Mouse (Mus musculus) G1E (cell line): ENCODE results near the gene Arfgef2. TPM values are rescaled to one million over a fixed set of nuclear protein-coding genes. Genes with fewer than 3 reads are reported as not detected.

ENCODE experiments used
- ATAC-seq: 2 replicates; pipeline ENCODE4 v1.8.0; 2016; ENCODE audit warnings: mild to moderate bottlenecking; ENCODE audit not compliant: insufficient number of reproducible peaks, poor library complexity, low FRiP score, severe bottlenecking; ENCODE audit errors: extremely low read depth
- DNase-seq: peaks from one replicate; pipeline ENCODE4 v3.0.0; 2012; ENCODE audit warnings: low spot score
- H3K27me3 ChIP-seq: 2 replicates; pipeline ENCODE4 v1.6.1; 2012; ENCODE audit warnings: mild to moderate bottlenecking, low read length, inconsistent platforms; ENCODE audit not compliant: insufficient read depth
- H3K36me3 ChIP-seq: replicated peaks from 2 replicates; pipeline ENCODE3; 2012; ENCODE audit warnings: mild to moderate bottlenecking, inconsistent platforms
- H3K4me1 ChIP-seq: 2 replicates; pipeline ENCODE4 v1.6.1; 2012; ENCODE audit warnings: low read depth, low read length, inconsistent platforms, mixed read lengths; ENCODE audit not compliant: insufficient read depth
- H3K4me3 ChIP-seq: 2 replicates; pipeline ENCODE4 v1.5.1; 2012; ENCODE audit warnings: low read depth, mild to moderate bottlenecking, inconsistent platforms, low read length, moderate library complexity, mixed read lengths
- H3K9me3 ChIP-seq: replicated peaks from 2 replicates; pipeline ENCODE4 v1.6.1; 2012; ENCODE audit warnings: inconsistent platforms
- CTCF ChIP-seq: IDR thresholded peaks from 2 replicates; pipeline ENCODE4 v1.5.1; 2012; ENCODE audit warnings: low read depth, low read length, inconsistent platforms, mixed read lengths
- GATA1 ChIP-seq: IDR thresholded peaks from 2 replicates; pipeline ENCODE4 v1.6.1; 2012; ENCODE audit warnings: borderline replicate concordance, low read length, inconsistent platforms, mixed read lengths
- GATA2 ChIP-seq: IDR thresholded peaks from 2 replicates; pipeline ENCODE4 v1.6.1; 2012; ENCODE audit warnings: low read depth, low read length, inconsistent platforms, borderline replicate concordance
- POLR2AphosphoS5 ChIP-seq: IDR thresholded peaks from 2 replicates; pipeline ENCODE4 v1.6.1; 2012; ENCODE audit warnings: low read depth, low read length, inconsistent platforms; ENCODE audit not compliant: insufficient replicate concordance
- TAL1 ChIP-seq: conservative IDR thresholded peaks from 2 replicates; pipeline ENCODE4 v1.6.1; 2012; ENCODE audit warnings: low read depth, low read length, inconsistent platforms, mixed read lengths
- polyA plus RNA-seq: library from polyadenylated mRNA; stranded (reverse); fragments of >175 nt; gene quantifications from 2 replicates; pipeline ENCODE4 v1.2.3, GENCODE M21; 2012
- total RNA-seq, 2 experiments: library from RNA; stranded (forward) in 1 of 2; stranded (reverse) in 1 of 2; fragments of 200-1000 nt in 1 of 2; fragments of >200 nt in 1 of 2; fragmentation: Nextera tagmentation in 1 of 2; gene quantifications; 2 replicates each; pipeline ENCODE4 v1.2.3; 2014 to 2017

Arfgef2 gene
- total and polyA plus RNA-seq, 3 experiments: 7.1 to 30.0 (median 26.9) TPM

GRCm38 (mm10) chr2:166826491-166827224 lies 21.3 kb downstream of the Arfgef2 start:
- DNase-seq (no peak), ATAC-seq (no peak)
- H3K27me3 ChIP-seq: no peaks in the 10 kb centered on the region
- H3K4me3 ChIP-seq: no peak overlapping the region
- H3K36me3 ChIP-seq: peaks cover 75% of the 10 kb centered on the region
- no peak for TF ChIP-seq TAL1
- TF ChIP-seq POLR2AphosphoS5: no peak
- no peak for TF ChIP-seq GATA1
- TF ChIP-seq CTCF: no peak
- TF ChIP-seq GATA2: no peak
- peaks cover 17% of the 10 kb centered on the region for H3K4me1 ChIP-seq
- H3K9me3 ChIP-seq: no peaks in the 10 kb centered on the region

- TF ChIP-seq GATA1 (no peak), TAL1 (no peak), GATA2 (no peak), CTCF (no peak)
- H3K9me3 ChIP-seq: no peaks in the 10 kb centered on the region
- ATAC-seq: no peak
- H3K36me3 ChIP-seq: peaks cover 72% of the 10 kb centered on the region
- H3K27me3 ChIP-seq: no peaks in the 10 kb centered on the region
- no peak for DNase-seq
- H3K4me3 ChIP-seq: no peak overlapping the region
- peaks cover 5% of the 10 kb centered on the region for H3K4me1 ChIP-seq
Measured at GRCm38 (mm10) chr2:166828306-166828705, 22.9 kb downstream of the Arfgef2 start.

- H3K9me3 ChIP-seq: no peaks in the 10 kb centered on the region
- H3K27me3 ChIP-seq: no peaks in the 10 kb centered on the region
- H3K4me1 ChIP-seq: peaks cover 5% of the 10 kb centered on the region
- TF ChIP-seq GATA1 (no peak), GATA2 (no peak), POLR2AphosphoS5 (no peak), CTCF (no peak), TAL1 (no peak)
- H3K4me3 ChIP-seq: no peak overlapping the region
- peaks cover 79% of the 10 kb centered on the region for H3K36me3 ChIP-seq
- DNase-seq: no peak
- ATAC-seq: no peak
Measured at GRCm38 (mm10) chr2:166830350-166830749, 25.0 kb downstream of the Arfgef2 start.

- H3K36me3 ChIP-seq: peaks cover 84% of the 10 kb centered on the region
- H3K9me3 ChIP-seq: no peaks in the 10 kb centered on the region
- TF ChIP-seq GATA1: no peak
- TF ChIP-seq POLR2AphosphoS5: no peak
- TF ChIP-seq TAL1: no peak
- TF ChIP-seq GATA2: no peak
- TF ChIP-seq CTCF: no peak
- H3K4me3 ChIP-seq: no peak overlapping the region
- DNase-seq: no peak
- H3K27me3 ChIP-seq: no peaks in the 10 kb centered on the region
- no peaks in the 10 kb centered on the region for H3K4me1 ChIP-seq
- ATAC-seq: no peak
Measured at GRCm38 (mm10) chr2:166834091-166834490, 28.7 kb downstream of the Arfgef2 start.

GRCm38 (mm10) chr2:166834796-166835195 lies 29.4 kb downstream of the Arfgef2 start:
- H3K36me3 ChIP-seq: peaks cover 82% of the 10 kb centered on the region
- TF ChIP-seq CTCF: no peak
- TF ChIP-seq GATA2: no peak
- TF ChIP-seq TAL1: no peak
- ATAC-seq: no peak

GRCm38 (mm10) chr2:166835581-166835980 lies 30.2 kb downstream of the Arfgef2 start:
- no peak overlapping the region for H3K4me3 ChIP-seq
- DNase-seq: no peak
- no peaks in the 10 kb centered on the region for H3K9me3 ChIP-seq
- H3K36me3 ChIP-seq: peaks cover 81% of the 10 kb centered on the region
- no peak for ATAC-seq
- 0 out of 2 replicates have a peak, but pooled peaks cover 1% of the 10 kb centered on the region for H3K4me1 ChIP-seq
- H3K27me3 ChIP-seq: no peaks in the 10 kb centered on the region
- TF ChIP-seq POLR2AphosphoS5 (no peak), CTCF (no peak), TAL1 (no peak), GATA2 (no peak), GATA1 (no peak)

More at GRCm38 (mm10) chr2:166834796-166835195, 29.4 kb downstream of the Arfgef2 start:
- no peaks in the 10 kb centered on the region for H3K9me3 ChIP-seq
- H3K4me3 ChIP-seq: no peak overlapping the region
- no peak for DNase-seq
- H3K4me1 ChIP-seq: no peaks in the 10 kb centered on the region
- no peaks in the 10 kb centered on the region for H3K27me3 ChIP-seq

- Histone ChIP-seq H3K4me3 (no peak overlapping the region), H3K36me3 (peaks cover 89% of the 10 kb centered on the region), H3K27me3 (no peaks in the 10 kb centered on the region), H3K4me1 (peaks cover 21% of the 10 kb centered on the region), H3K9me3 (no peaks in the 10 kb centered on the region)
- ATAC-seq (peak; percentile 61), DNase-seq (peak; percentile 52)
- no peak for TF ChIP-seq GATA2
- no peak for TF ChIP-seq TAL1
- TF ChIP-seq CTCF: no peak
Measured at GRCm38 (mm10) chr2:166841813-166842212, 36.4 kb downstream of the Arfgef2 start.
